Mouse (Mus musculus) bone marrow macrophage, adult 2 months (primary cell): ENCODE measurements around the gene Cul1. TPM values are rescaled to one million over a fixed set of nuclear protein-coding genes. Genes with fewer than 3 reads are reported as not detected.

Source experiments
- H3K27ac ChIP-seq: 2 replicates; pipeline ENCODE4 v1.5.1; 2012; ENCODE audit warnings: low read depth, low read length; ENCODE audit not compliant: insufficient read depth
- H3K4me1 ChIP-seq: 2 replicates; pipeline ENCODE4 v1.6.1; 2012; ENCODE audit warnings: low read length; ENCODE audit not compliant: control insufficient read depth, insufficient read depth
- H3K4me3 ChIP-seq: 2 replicates; pipeline ENCODE4 v1.5.1; 2012; ENCODE audit warnings: mild to moderate bottlenecking, low read length, moderate library complexity; ENCODE audit not compliant: insufficient read depth
- CTCF ChIP-seq: IDR thresholded peaks from 2 replicates; pipeline ENCODE4 v1.5.1; 2012; ENCODE audit warnings: low read depth, mild to moderate bottlenecking, low read length, moderate library complexity
- POLR2A ChIP-seq: IDR thresholded peaks from 2 replicates; pipeline ENCODE4 v1.6.1; 2012; ENCODE audit warnings: mild to moderate bottlenecking, low read depth, low read length, borderline replicate concordance
- polyA plus RNA-seq: library from polyadenylated mRNA; stranded (reverse); fragments of >200 nt; gene quantifications from 2 replicates; pipeline ENCODE4 v1.2.4, GENCODE M21; 2012; ENCODE audit not compliant: missing spikeins, insufficient read depth, insufficient read length

Cul1 gene
- polyA plus RNA-seq, 1 experiment, result 84.5 TPM

GRCm38 (mm10) chr6:47440080-47440479 is 13.1 kb upstream of the Cul1 start:
- TF ChIP-seq CTCF (no peak), POLR2A (no peak)
- no peak overlapping the region for H3K27ac ChIP-seq
- H3K4me3 ChIP-seq, result no peak overlapping the region
- H3K4me1 ChIP-seq, result no peaks in the 10 kb centered on the region

- Histone ChIP-seq H3K4me1 (peaks cover 2% of the 10 kb centered on the region; the same call in 1 of the 2 replicates), H3K4me3 (no peak overlapping the region), H3K27ac (no peak overlapping the region)
- TF ChIP-seq POLR2A (no peak), CTCF (no peak)
Observed at GRCm38 (mm10) chr6:47447658-47448057, 5.5 kb upstream of the Cul1 start.

DNA sequence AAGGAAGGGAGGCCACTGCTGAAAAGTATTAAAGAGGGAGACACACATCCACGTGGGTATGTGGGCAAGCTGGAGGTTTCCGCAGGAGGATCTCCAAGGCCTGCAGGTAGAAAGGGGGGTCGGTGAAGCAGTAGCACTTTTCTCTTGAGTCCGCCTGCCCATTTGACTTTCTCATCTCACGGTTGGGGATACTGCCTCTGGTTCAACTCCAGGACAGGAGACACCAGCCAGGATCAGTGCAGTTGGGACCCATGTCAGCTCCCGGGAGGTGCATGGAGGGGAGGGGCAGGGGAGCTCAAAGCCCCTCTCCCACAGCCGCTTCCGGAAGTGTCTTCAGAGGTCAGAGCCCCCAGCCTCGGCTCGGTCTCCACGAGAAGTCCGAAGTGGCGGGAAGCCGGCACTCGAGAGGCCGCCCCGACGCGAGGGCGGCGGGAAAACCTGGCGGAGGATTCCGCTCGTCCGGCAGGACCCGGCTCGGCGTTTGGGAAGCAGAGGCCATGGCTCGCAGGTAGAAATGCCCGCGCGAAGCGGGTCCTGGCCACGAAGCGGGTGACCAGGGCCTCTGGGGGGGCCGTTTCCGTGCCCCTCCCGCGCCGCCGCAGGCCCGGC is 428 bp downstream of the Cul1 start:
- H3K4me1 ChIP-seq, result peaks cover 19% of the 10 kb centered on the region
- peak overlapping the region; percentile 63 for H3K27ac ChIP-seq
- no peak for TF ChIP-seq CTCF
- H3K4me3 ChIP-seq, result peak overlapping the region; percentile 96

DNA sequence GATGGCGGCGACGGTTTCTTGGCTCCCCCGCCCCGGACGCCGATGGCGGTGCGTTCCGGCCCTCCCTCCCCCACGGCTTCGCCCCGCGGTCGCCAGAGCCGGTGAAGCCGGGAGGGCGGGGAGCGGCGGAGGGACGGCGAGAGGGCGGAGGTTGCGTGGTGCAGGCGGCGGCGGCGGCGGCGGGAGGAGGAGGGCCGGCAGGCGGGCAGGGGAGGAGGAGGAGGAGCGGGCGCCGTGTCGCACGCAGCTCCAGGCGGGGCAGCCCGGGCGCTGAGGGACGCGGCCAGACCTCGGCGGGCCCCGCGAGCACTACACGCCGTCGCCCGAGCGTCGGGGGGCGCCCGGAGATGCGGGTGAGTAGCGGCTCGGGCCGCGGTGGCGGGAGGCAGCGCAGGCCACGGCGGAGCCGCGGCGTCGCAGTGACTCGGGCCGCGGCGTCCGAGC is 955 bp downstream of the Cul1 start:
- H3K4me3 ChIP-seq, result peak overlapping the region; percentile 96
- TF ChIP-seq CTCF, result no peak
- TF ChIP-seq POLR2A, result no peak
- H3K4me1 ChIP-seq, result peaks cover 21% of the 10 kb centered on the region
- H3K27ac ChIP-seq, result peak overlapping the region; percentile 63

GRCm38 (mm10) chr6:47454575-47455571 is 1.7 kb downstream of the Cul1 start:
- Histone ChIP-seq H3K4me1 (peaks cover 23% of the 10 kb centered on the region), H3K4me3 (peak overlapping the region; percentile 96), H3K27ac (peak overlapping the region; percentile 63)
- TF ChIP-seq POLR2A (no peak), CTCF (no peak)

GRCm38 (mm10) chr6:47455843-47456242 is 2.6 kb downstream of the Cul1 start:
- TF ChIP-seq POLR2A (no peak), CTCF (no peak)
- peaks cover 21% of the 10 kb centered on the region for H3K4me1 ChIP-seq
- peak overlapping the region; percentile 28 for H3K4me3 ChIP-seq
- H3K27ac ChIP-seq, result peak overlapping the region; percentile 56

DNA sequence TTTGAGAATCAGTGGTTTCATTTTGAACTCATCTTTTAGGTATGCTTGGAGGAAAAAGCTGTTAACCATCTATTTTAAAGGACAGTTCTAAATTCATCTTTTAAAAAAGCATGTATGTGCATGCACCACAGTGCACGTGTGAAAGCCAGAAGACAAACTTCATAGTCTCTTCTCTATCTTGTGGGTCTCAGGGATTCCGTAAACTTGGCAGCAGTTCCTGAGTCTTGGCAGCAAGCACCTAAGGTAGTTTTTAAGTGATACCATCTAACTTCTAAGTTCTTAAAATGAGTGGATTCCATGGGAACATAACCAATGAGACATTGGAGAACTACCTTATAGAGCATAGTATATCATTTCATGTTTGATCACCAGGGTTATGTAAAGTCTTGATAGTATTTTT is 3.7 kb downstream of the Cul1 start:
- peaks cover 21% of the 10 kb centered on the region for H3K4me1 ChIP-seq
- no peak overlapping the region for H3K4me3 ChIP-seq
- TF ChIP-seq CTCF (no peak), POLR2A (no peak)
- no peak overlapping the region for H3K27ac ChIP-seq

DNA sequence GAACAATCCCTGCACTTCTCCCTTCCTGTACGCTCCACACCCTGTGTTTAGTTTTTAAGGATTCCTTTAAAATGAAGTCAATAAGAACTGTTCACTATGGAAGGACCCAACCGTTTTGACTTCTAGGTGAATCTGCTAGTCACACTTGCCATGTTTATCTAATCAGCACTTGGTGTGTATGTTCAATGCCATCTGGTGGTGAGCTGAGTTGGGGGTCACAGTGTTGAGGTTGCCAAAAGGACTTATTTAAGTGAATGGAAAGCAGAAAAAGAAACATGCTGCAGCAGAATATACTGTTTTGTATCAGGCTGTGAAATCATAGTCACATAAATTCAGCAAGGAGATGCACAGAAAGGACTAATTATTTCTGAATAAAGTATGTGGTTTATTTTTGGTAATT is 12.2 kb downstream of the Cul1 start:
- peaks cover 5% of the 10 kb centered on the region; the same call in 1 of the 2 replicates for H3K4me1 ChIP-seq
- no peak overlapping the region for H3K27ac ChIP-seq
- TF ChIP-seq CTCF, result no peak
- no peak for TF ChIP-seq POLR2A
- no peak overlapping the region for H3K4me3 ChIP-seq

DNA sequence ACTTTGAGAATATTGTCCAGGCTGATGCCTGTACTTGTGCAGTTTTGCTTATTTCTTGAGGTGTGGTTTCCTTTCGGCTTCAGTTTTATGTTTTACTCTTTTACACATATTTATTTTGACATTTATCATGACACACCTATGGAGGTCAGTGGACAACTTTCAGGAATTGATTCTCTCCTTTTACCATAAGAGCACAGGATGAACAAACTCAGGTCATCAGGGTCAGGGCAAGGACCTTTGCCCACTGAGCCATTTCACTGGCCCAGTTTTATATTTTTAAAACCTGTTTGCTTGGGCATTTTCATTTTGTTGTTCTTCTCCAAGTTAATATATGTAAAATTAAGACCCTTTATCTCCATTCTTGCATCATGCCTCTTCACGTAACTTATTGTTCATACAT is 13.3 kb downstream of the Cul1 start:
- peaks cover 10% of the 10 kb centered on the region for H3K4me1 ChIP-seq
- no peak overlapping the region for H3K27ac ChIP-seq
- TF ChIP-seq POLR2A, result no peak
- no peak for TF ChIP-seq CTCF
- H3K4me3 ChIP-seq, result no peak overlapping the region

DNA sequence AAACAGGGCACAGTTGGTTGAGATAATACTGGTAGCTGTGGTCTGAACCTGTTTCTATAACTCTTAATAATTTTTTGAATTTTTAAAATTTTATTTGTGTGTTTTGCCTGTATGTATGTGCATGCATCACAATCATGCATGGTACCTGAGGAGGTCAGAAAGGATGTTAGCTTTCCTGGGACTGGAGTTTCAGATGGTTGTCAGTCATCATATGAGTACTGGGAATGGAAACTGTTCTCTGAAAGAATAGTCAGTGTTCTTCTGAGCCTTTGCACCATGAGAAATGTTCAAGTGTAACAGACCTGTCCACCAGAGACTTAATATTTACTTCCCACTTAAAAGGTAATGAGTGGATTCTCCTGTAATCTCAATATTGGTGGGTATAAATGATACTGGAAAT is 13.9 kb downstream of the Cul1 start:
- no peak overlapping the region for H3K4me3 ChIP-seq
- no peak overlapping the region for H3K27ac ChIP-seq
- H3K4me1 ChIP-seq, result peaks cover 13% of the 10 kb centered on the region
- TF ChIP-seq CTCF (no peak), POLR2A (no peak)
